Mouse (Mus musculus) intestine, embryonic 15.5 days (tissue): ENCODE measurements at regions not wholly inside any gene's neighbourhood (a gene's known extent, or its start where the extent isn't known, plus 50 kb on each side); places are given as distances from the start of the nearest gene placed in this dataset.
"Not testable (repeated sequence)": the region's sequence is repeated elsewhere in the genome, so short reads cannot be mapped to it uniquely, and the experiment has no call there.

Experiments used
- ATAC-seq: fragments of 200-750 bp; cut with Nextera tagmentation; 2 replicates; pipeline ENCODE4 v1.8.0; 2017; ENCODE audit warnings: moderate TSS enrichment, moderate library complexity
- H3K27ac ChIP-seq: fragments of 300-500 bp; sonication (generic); 2 replicates; pipeline ENCODE4 v1.5.1; 2015; ENCODE audit warnings: mild to moderate bottlenecking, inconsistent platforms
- H3K27me3 ChIP-seq: fragments of 300-500 bp; sonication (generic); replicated peaks from 2 replicates; pipeline ENCODE4 v1.6.1; 2015; ENCODE audit warnings: inconsistent platforms
- H3K36me3 ChIP-seq: fragments of 300-500 bp; sonication (generic); 2 replicates; pipeline ENCODE4 v1.6.1; 2015; ENCODE audit warnings: inconsistent platforms
- H3K4me1 ChIP-seq: fragments of 300-500 bp; sonication (generic); replicated peaks from 2 replicates; pipeline ENCODE4 v1.6.1; 2015; ENCODE audit warnings: inconsistent platforms
- H3K4me2 ChIP-seq: fragments of 300-500 bp; sonication (generic); replicated peaks from 2 replicates; pipeline ENCODE4 v1.6.1; 2015; ENCODE audit warnings: mild to moderate bottlenecking, inconsistent platforms
- H3K4me3 ChIP-seq: fragments of 300-500 bp; sonication (generic); replicated peaks from 2 replicates; pipeline ENCODE4 v1.5.1; 2015; ENCODE audit warnings: inconsistent platforms
- H3K9ac ChIP-seq: fragments of 300-500 bp; sonication (generic); 2 replicates; pipeline ENCODE4 v1.6.1; 2015; ENCODE audit warnings: inconsistent platforms
- H3K9me3 ChIP-seq: fragments of 300-500 bp; sonication (generic); 2 replicates; pipeline ENCODE4 v1.6.1; 2016; ENCODE audit warnings: inconsistent platforms
- WGBS: fragments of 180-500 bp; shearing (Covaris S2); methylation state at CpG from one replicate; pipeline ENCODE4 v1.1.7; 2015; 5-methylcytosine and 5-hydroxymethylcytosine counted together

DNA sequence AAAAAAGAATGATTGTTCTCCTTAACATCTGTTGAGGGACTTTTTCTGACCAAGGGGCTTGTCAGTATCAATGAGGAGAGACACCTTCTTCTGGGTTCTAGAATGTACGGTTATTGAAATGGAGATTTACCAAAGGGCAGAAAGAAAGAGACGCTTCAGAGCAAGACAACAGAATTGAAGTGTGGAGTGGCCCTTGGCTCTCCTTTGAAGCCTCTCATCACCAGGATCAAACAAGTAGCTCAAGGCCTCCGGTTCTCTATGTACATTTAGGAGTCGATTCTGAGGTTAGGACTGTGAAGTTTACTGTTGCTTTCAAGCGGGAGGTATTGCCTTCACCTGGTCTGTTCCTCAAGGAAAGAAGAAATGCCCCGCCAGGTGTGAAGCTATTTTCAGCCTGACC is 53.2 kb upstream of the Jarid2 start:
- Histone ChIP-seq H3K9ac (no peak overlapping the region), H3K27ac (no peak overlapping the region), H3K27me3 (no peaks in the 10 kb centered on the region), H3K4me3 (no peak overlapping the region), H3K4me2 (no peak overlapping the region), H3K9me3 (no peaks in the 10 kb centered on the region), H3K4me1 (0 out of 2 replicates have a peak, but pooled peaks cover 9% of the 10 kb centered on the region), H3K36me3 (no peaks in the 10 kb centered on the region)
- ATAC-seq: no peak
- WGBS: 85% methylated on average over 6 of the region's 6 CpGs

DNA sequence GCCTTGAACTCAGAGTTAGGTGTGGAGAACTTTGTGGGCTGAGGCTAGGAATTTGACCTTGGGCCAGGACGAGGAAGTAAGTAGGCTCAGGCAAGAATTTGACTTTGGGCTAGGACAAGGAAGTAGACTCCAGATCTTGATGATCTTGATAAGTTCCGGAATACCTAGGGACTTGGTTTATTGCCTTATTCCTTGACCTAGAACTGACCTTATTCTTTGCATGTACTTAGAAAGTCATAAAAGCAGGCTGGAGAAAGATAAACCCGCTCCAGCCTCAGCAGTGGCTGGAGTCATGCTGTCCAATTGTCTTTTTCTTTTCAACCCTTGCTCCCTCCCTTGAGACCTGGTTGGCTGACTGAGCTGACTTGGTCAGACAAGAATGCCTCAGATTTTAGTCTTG is 51.2 kb upstream of the Jarid2 start:
- WGBS: 64% methylated on average over 3 of the region's 3 CpGs
- no peak for ATAC-seq

DNA sequence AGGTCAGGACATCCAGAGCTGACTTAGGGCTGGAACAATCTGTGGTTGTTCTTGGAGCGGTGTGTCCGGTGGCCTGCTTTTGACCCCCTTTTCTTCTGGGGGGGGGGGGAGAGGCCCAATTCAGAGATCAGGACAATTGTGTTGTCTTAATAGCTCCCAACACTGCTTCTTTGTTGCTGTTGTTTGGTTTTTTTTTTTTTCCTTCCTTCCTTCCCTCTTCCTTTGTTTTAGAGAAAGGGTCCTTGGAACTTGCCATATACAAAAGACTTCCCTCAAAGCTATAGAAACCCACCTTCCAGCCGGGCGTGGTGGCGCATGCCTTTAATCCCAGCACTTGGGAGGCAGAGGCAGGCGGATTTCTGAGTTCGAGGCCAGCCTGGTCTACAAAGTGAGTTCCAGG is 49.8 kb upstream of the Jarid2 start:
- not testable (repeated sequence) for ATAC-seq

More for the DNA sequence above, 51.2 kb upstream of the Jarid2 start:
- Histone ChIP-seq H3K9me3 (no peaks in the 10 kb centered on the region), H3K9ac (no peak overlapping the region), H3K4me3 (no peak overlapping the region), H3K36me3 (no peaks in the 10 kb centered on the region), H3K4me2 (no peak overlapping the region), H3K27me3 (no peaks in the 10 kb centered on the region), H3K4me1 (0 out of 2 replicates have a peak, but pooled peaks cover 9% of the 10 kb centered on the region), H3K27ac (no peak overlapping the region)

More for the DNA sequence above, 49.8 kb upstream of the Jarid2 start:
- H3K4me3 ChIP-seq, H3K4me2 ChIP-seq, H3K36me3 ChIP-seq, H3K27ac ChIP-seq, H3K9ac ChIP-seq, H3K4me1 ChIP-seq, H3K9me3 ChIP-seq, H3K27me3 ChIP-seq: not testable (repeated sequence)
- WGBS: over 99% methylated on average over 5 of the region's 7 CpGs
